Mouse (Mus musculus) C2C12 (cell line): ENCODE data around the gene Gm49393.

Experiments
- CEBPB ChIP-seq: IDR thresholded peaks from one replicate; pipeline ENCODE4 v1.6.1; 2011; ENCODE audit warnings: low read depth, mild to moderate bottlenecking, control low read depth, moderate library complexity
- CTCF ChIP-seq: IDR thresholded peaks from one replicate; pipeline ENCODE4 v1.5.1; 2011; ENCODE audit not compliant: control insufficient read depth, insufficient read depth, insufficient read length
- FOSL1 ChIP-seq: IDR thresholded peaks from one replicate; pipeline ENCODE4 v1.8.0; 2011; ENCODE audit warnings: mild to moderate bottlenecking, low read length; ENCODE audit not compliant: poor library complexity, insufficient read depth, severe bottlenecking
- MAX ChIP-seq: IDR thresholded peaks from one replicate; pipeline ENCODE4 v1.6.1; 2011; ENCODE audit warnings: mild to moderate bottlenecking, control low read depth
- MYOD1 ChIP-seq: IDR thresholded peaks from one replicate; pipeline ENCODE4 v1.6.1; 2011; ENCODE audit warnings: low read depth; ENCODE audit not compliant: control insufficient read depth, insufficient read length
- MYOG ChIP-seq: IDR thresholded peaks from one replicate; pipeline ENCODE4 v1.6.1; 2011; ENCODE audit not compliant: control insufficient read depth, insufficient read length; ENCODE audit errors: extremely low read depth
- USF1 ChIP-seq: IDR thresholded peaks from one replicate; pipeline ENCODE4 v1.6.1; 2011; ENCODE audit warnings: low read depth, mild to moderate bottlenecking, control low read depth, moderate library complexity

DNA sequence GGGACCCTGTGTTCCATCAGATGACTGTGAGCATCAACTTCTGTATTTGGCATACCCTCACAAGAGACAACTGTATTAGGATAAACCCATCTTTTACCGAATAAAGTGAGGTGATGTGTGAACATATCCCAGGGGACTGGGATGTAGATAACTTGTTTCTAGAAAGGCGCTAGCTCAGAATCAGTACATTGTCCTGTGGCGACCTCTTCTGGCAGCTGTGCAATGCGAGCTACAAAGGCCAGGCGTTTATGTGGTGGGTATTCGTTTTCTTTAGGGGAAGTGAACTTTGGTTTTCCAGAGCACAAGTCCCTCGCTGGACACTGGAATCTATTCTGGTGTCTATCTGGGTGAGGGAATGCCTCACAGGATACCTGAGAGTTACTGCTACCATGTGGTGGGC, 115.9 kb downstream of the Gm49393 start:
- TF ChIP-seq FOSL1 = no peak
- no peak for TF ChIP-seq CTCF
- no peak for TF ChIP-seq MAX
- TF ChIP-seq USF1 = no peak
- no peak for TF ChIP-seq CEBPB
- TF ChIP-seq MYOG = no peak
- no peak for TF ChIP-seq MYOD1
